Mouse (Mus musculus): Measurements from ENCODE around the gene Fam120b.

DNA sequence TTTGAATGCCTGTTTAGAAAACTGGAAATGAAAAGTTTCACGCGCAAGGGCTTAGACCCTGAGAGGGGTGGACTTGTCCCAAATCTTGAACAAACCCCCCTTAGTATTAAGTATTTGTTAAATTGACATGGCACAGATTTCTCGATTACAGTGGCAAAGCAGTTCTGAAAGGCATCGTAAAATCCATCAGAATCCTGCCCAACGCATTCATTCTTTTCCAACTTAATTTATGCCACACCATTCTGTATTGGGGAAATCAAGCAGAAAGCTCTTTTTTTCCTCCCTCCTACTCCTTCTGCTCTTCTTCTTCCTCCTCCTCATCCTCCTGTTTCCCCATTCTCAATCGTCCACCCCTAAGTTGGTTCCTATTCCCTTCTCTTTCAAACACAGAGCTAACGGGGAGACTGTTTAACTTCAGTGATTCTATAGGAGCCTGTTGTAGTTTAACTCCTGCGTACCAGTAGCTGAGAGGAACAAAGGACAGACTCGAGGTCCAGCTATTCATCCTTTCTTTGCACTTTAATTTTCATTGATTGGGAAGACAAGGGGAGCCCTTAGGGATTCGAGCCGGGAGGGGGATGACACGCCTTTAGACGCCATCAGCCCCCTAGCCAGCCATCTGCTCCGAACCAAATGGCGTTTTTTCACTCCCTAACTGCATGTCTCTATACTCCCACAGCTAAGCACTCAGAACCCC is 17.4 kb upstream of the Fam120b start:
- no peak for TF ChIP-seq GATA1 (IDR thresholded peaks at IDR 0.05; ENCODE audit: borderline replicate concordance, low read length)
- TF ChIP-seq FLI1 (IDR thresholded peaks at IDR 0.05; ENCODE audit: low read length) = no peak

Measured in megakaryocyte, embryonic 14.5 days (primary cell).